Mouse (Mus musculus) C2C12 (cell line): ENCODE data around the gene Gm11549. TPM values are rescaled to one million over a fixed set of nuclear protein-coding genes. Genes with fewer than 3 reads are reported as not detected.
A peak's percentile ranks its signal among the peaks of the same experiment; 100 is the strongest.

Source experiments
- H3K27me3 ChIP-seq: one replicate; pipeline ENCODE4 v1.6.1; 2011; ENCODE audit not compliant: control insufficient read depth, insufficient read depth, insufficient read length
- H3K36me3 ChIP-seq: one replicate; pipeline ENCODE4 v1.6.1; 2011; ENCODE audit not compliant: control insufficient read depth, insufficient read depth
- H3K4me3 ChIP-seq: one replicate; pipeline ENCODE4 v1.5.1; 2011; ENCODE audit warnings: mild to moderate bottlenecking, control low read depth; ENCODE audit not compliant: poor library complexity, insufficient read depth, severe bottlenecking
- H3K79me2 ChIP-seq: one replicate; pipeline ENCODE4 v1.6.1; 2011; ENCODE audit not compliant: control insufficient read depth, insufficient read depth
- H3K79me3 ChIP-seq: one replicate; pipeline ENCODE4 v1.6.1; 2011; ENCODE audit warnings: low read depth, control low read depth
- H3ac ChIP-seq: one replicate; pipeline ENCODE3; 2011; ENCODE audit warnings: low read depth; ENCODE audit not compliant: control insufficient read depth, insufficient read length
- CEBPB ChIP-seq: IDR thresholded peaks from one replicate; pipeline ENCODE4 v1.6.1; 2011; ENCODE audit warnings: low read depth, mild to moderate bottlenecking, control low read depth, moderate library complexity
- CTCF ChIP-seq: IDR thresholded peaks from one replicate; pipeline ENCODE4 v1.5.1; 2011; ENCODE audit not compliant: control insufficient read depth, insufficient read depth, insufficient read length
- FOSL1 ChIP-seq: IDR thresholded peaks from one replicate; pipeline ENCODE4 v1.8.0; 2011; ENCODE audit warnings: mild to moderate bottlenecking, low read length; ENCODE audit not compliant: poor library complexity, insufficient read depth, severe bottlenecking
- MAX ChIP-seq: IDR thresholded peaks from one replicate; pipeline ENCODE4 v1.6.1; 2011; ENCODE audit warnings: mild to moderate bottlenecking, control low read depth
- MYOD1 ChIP-seq: IDR thresholded peaks from one replicate; pipeline ENCODE4 v1.6.1; 2011; ENCODE audit warnings: low read depth; ENCODE audit not compliant: control insufficient read depth, insufficient read length
- MYOG ChIP-seq: IDR thresholded peaks from one replicate; pipeline ENCODE4 v1.6.1; 2011; ENCODE audit not compliant: control insufficient read depth, insufficient read length; ENCODE audit errors: extremely low read depth
- USF1 ChIP-seq: IDR thresholded peaks from one replicate; pipeline ENCODE4 v1.6.1; 2011; ENCODE audit warnings: low read depth, mild to moderate bottlenecking, control low read depth, moderate library complexity
- polyA plus RNA-seq: library from polyadenylated mRNA; unstranded; fragments of >200 nt; fragmentation: generic; extraction: Trizol; gene quantifications from one replicate; pipeline ENCODE4 v1.2.1, GENCODE M21; 2012; ENCODE audit warnings: missing spikeins

Gm11549 gene
- polyA plus RNA-seq, 1 experiment, result not detected

- Histone ChIP-seq H3K79me3 (no peaks in the 10 kb centered on the region), H3K4me3 (no peak overlapping the region), H3K79me2 (no peaks in the 10 kb centered on the region), H3ac (no peak overlapping the region), H3K36me3 (no peaks in the 10 kb centered on the region), H3K27me3 (no peaks in the 10 kb centered on the region)
- TF ChIP-seq MYOG (no peak), USF1 (no peak), MYOD1 (no peak), FOSL1 (no peak), MAX (no peak), CEBPB (no peak), CTCF (no peak)
Observed at GRCm38 (mm10) chr3:36498224-36498623, 23.4 kb downstream of the Gm11549 start.

GRCm38 (mm10) chr3:36496746-36497145 lies 24.9 kb downstream of the Gm11549 start:
- TF ChIP-seq CTCF (peak; percentile 37), MYOG (no peak)
- no peak overlapping the region for H3K4me3 ChIP-seq
- no peaks in the 10 kb centered on the region for H3K79me3 ChIP-seq
- H3ac ChIP-seq, result peak overlapping the region; percentile 8
- no peaks in the 10 kb centered on the region for H3K79me2 ChIP-seq
- H3K27me3 ChIP-seq, result no peaks in the 10 kb centered on the region
- no peaks in the 10 kb centered on the region for H3K36me3 ChIP-seq

- no peak overlapping the region for H3ac ChIP-seq
- H3K36me3 ChIP-seq, result no peaks in the 10 kb centered on the region
- no peaks in the 10 kb centered on the region for H3K79me2 ChIP-seq
- H3K27me3 ChIP-seq, result no peaks in the 10 kb centered on the region
- no peak overlapping the region for H3K4me3 ChIP-seq
- no peak for TF ChIP-seq CEBPB
- TF ChIP-seq FOSL1, result no peak
- TF ChIP-seq MAX, result no peak
- TF ChIP-seq USF1, result no peak
- TF ChIP-seq MYOD1, result no peak
- H3K79me3 ChIP-seq, result no peaks in the 10 kb centered on the region
Observed at GRCm38 (mm10) chr3:36496273-36496672, 25.3 kb downstream of the Gm11549 start.

- Histone ChIP-seq H3K79me3 (no peaks in the 10 kb centered on the region), H3K36me3 (no peaks in the 10 kb centered on the region), H3K79me2 (no peaks in the 10 kb centered on the region), H3K4me3 (no peak overlapping the region), H3K27me3 (no peaks in the 10 kb centered on the region), H3ac (no peak overlapping the region)
- TF ChIP-seq CTCF (peak; percentile 66), FOSL1 (no peak)
Observed at GRCm38 (mm10) chr3:36495436-36495835, 26.2 kb downstream of the Gm11549 start.

GRCm38 (mm10) chr3:36494613-36495012 lies 27.0 kb downstream of the Gm11549 start:
- H3K79me2 ChIP-seq, result no peaks in the 10 kb centered on the region
- H3ac ChIP-seq, result no peak overlapping the region
- H3K79me3 ChIP-seq, result no peaks in the 10 kb centered on the region
- no peaks in the 10 kb centered on the region for H3K27me3 ChIP-seq
- no peaks in the 10 kb centered on the region for H3K36me3 ChIP-seq
- no peak overlapping the region for H3K4me3 ChIP-seq
- TF ChIP-seq CEBPB (no peak), MAX (peak; percentile 74)

GRCm38 (mm10) chr3:36493641-36494283 lies 27.9 kb downstream of the Gm11549 start:
- no peaks in the 10 kb centered on the region for H3K27me3 ChIP-seq
- no peak for TF ChIP-seq USF1
- no peak for TF ChIP-seq MYOD1
- peak; percentile 88 for TF ChIP-seq FOSL1
- no peak overlapping the region for H3ac ChIP-seq
- H3K36me3 ChIP-seq, result no peaks in the 10 kb centered on the region
- no peak overlapping the region for H3K4me3 ChIP-seq
- no peaks in the 10 kb centered on the region for H3K79me2 ChIP-seq
- no peaks in the 10 kb centered on the region for H3K79me3 ChIP-seq
